Mouse (Mus musculus) stomach, embryonic 14.5 days (tissue): ENCODE data around the gene Rab26. TPM values are rescaled to one million over a fixed set of nuclear protein-coding genes. Genes with fewer than 3 reads are reported as not detected.

Experiments used
- ATAC-seq: fragments of 200-750 bp; cut with Nextera tagmentation; 2 replicates; pipeline ENCODE4 v1.8.0; 2017; ENCODE audit warnings: low read depth, moderate TSS enrichment; ENCODE audit not compliant: insufficient number of reproducible peaks, insufficient read depth, low FRiP score
- H3K27ac ChIP-seq: fragments of 300-500 bp; sonication (generic); 2 replicates; pipeline ENCODE4 v1.5.1; 2014; ENCODE audit warnings: mild to moderate bottlenecking, low read length, moderate library complexity, mixed read lengths
- H3K27me3 ChIP-seq: fragments of 300-500 bp; sonication (generic); 2 replicates; pipeline ENCODE4 v1.6.1; 2014; ENCODE audit warnings: low read length, control low read depth, mixed read lengths; ENCODE audit not compliant: control insufficient read depth, insufficient read depth
- H3K36me3 ChIP-seq: fragments of 300-500 bp; sonication (generic); 2 replicates; pipeline ENCODE4 v1.6.1; 2014; ENCODE audit warnings: mild to moderate bottlenecking, control low read depth, low read length, moderate library complexity, mixed read lengths; ENCODE audit not compliant: control insufficient read depth, insufficient read depth
- H3K4me1 ChIP-seq: fragments of 300-500 bp; sonication (generic); 2 replicates; pipeline ENCODE4 v1.6.1; 2014; ENCODE audit warnings: low read length, control low read depth, mixed read lengths; ENCODE audit not compliant: control insufficient read depth, insufficient read depth
- H3K4me2 ChIP-seq: fragments of 300-500 bp; sonication (generic); replicated peaks from 2 replicates; pipeline ENCODE4 v1.6.1; 2014; ENCODE audit warnings: low read depth, low read length, control low read depth
- H3K4me3 ChIP-seq: fragments of 300-500 bp; sonication (generic); 2 replicates; pipeline ENCODE4 v1.5.1; 2014; ENCODE audit warnings: low read depth, low read length, control low read depth
- H3K9ac ChIP-seq: fragments of 300-500 bp; sonication (generic); replicated peaks from 2 replicates; pipeline ENCODE4 v1.6.1; 2014; ENCODE audit warnings: low read depth, mild to moderate bottlenecking, control low read depth, low read length, moderate library complexity, mixed read lengths
- H3K9me3 ChIP-seq: fragments of 300-500 bp; sonication (generic); 2 replicates; pipeline ENCODE4 v1.6.1; 2016; ENCODE audit warnings: low read depth, low read length, control low read depth; ENCODE audit not compliant: control insufficient read depth
- WGBS: fragments of 180-500 bp; shearing (Covaris S2); extraction: QIAGEN DNeasy Blood & Tissue Kit; methylation state at CpG from one replicate; pipeline ENCODE4 v1.1.7; 2014; 5-methylcytosine and 5-hydroxymethylcytosine counted together
- polyA plus RNA-seq: library from polyadenylated mRNA; unstranded; fragments of >200 nt; fragmentation: Nextera tagmentation; extraction: Ambion mirVana; gene quantifications from 2 replicates; pipeline ENCODE4 v1.2.1, GENCODE M21; 2014

Rab26 gene
- polyA plus RNA-seq, 1 experiment from 2014 or later, result 3.2 TPM

- Histone ChIP-seq H3K36me3 (no peaks in the 10 kb centered on the region), H3K9ac (peak overlapping the region; percentile 93), H3K27me3 (no peaks in the 10 kb centered on the region), H3K4me1 (peaks cover 22% of the 10 kb centered on the region; the same call in 1 of the 2 replicates), H3K9me3 (no peaks in the 10 kb centered on the region), H3K4me3 (peak overlapping the region; percentile 90), H3K27ac (peak overlapping the region; percentile 96; the same call in 1 of the 2 replicates), H3K4me2 (peak overlapping the region; percentile 70)
- ATAC-seq, result no peak
- WGBS, result 47% methylated on average over 3 of the region's 3 CpGs
These were observed 17.0 kb upstream of the Rab26 start for GRCm38 (mm10) chr17:24551050-24551444.

GRCm38 (mm10) chr17:24550416-24551049, 16.5 kb upstream of the Rab26 start:
- Histone ChIP-seq H3K9me3 (no peaks in the 10 kb centered on the region), H3K4me2 (peak overlapping the region; percentile 70), H3K9ac (peak overlapping the region; percentile 93), H3K27me3 (no peaks in the 10 kb centered on the region), H3K4me3 (peak overlapping the region; percentile 90), H3K27ac (peak overlapping the region; percentile 96), H3K36me3 (no peaks in the 10 kb centered on the region), H3K4me1 (peaks cover 22% of the 10 kb centered on the region; the same call in 1 of the 2 replicates)
- ATAC-seq, result peak; percentile 68
- under 1% methylated on average over 44 of the region's 44 CpGs for WGBS

GRCm38 (mm10) chr17:24549618-24550415, 15.8 kb upstream of the Rab26 start, which contains the start of gene Pkd1:
TSS of gene Pkd1 (plus strand) at chr17:24549834.
- WGBS, result under 1% methylated on average over 72 of the region's 72 CpGs
- no peaks in the 10 kb centered on the region for H3K9me3 ChIP-seq
- no peaks in the 10 kb centered on the region for H3K27me3 ChIP-seq
- H3K4me1 ChIP-seq, result peaks cover 22% of the 10 kb centered on the region; the same call in 1 of the 2 replicates
- peak within 1 kb of the TSS; percentile 75 for H3K4me2 ChIP-seq
- ATAC-seq, result peak; percentile 94
- no peaks in the 10 kb centered on the region for H3K36me3 ChIP-seq
- H3K9ac ChIP-seq, result peak within 1 kb of the TSS; percentile 93
- peak within 1 kb of the TSS; percentile 90 for H3K4me3 ChIP-seq
- peak within 1 kb of the TSS; percentile 96 for H3K27ac ChIP-seq

- 1% methylated on average over 23 of the region's 23 CpGs for WGBS
- H3K27me3 ChIP-seq, result no peaks in the 10 kb centered on the region
- peak overlapping the region; percentile 66; the same call in 1 of the 2 replicates for H3K27ac ChIP-seq
- ATAC-seq, result peak; percentile 19
- peaks cover 22% of the 10 kb centered on the region; the same call in 1 of the 2 replicates for H3K4me1 ChIP-seq
- H3K36me3 ChIP-seq, result no peaks in the 10 kb centered on the region
- peak overlapping the region; percentile 90 for H3K4me3 ChIP-seq
- peak overlapping the region; percentile 41; the same call in 1 of the 2 replicates for H3K9ac ChIP-seq
- peak overlapping the region; percentile 75 for H3K4me2 ChIP-seq
- no peaks in the 10 kb centered on the region for H3K9me3 ChIP-seq
These were observed 15.1 kb upstream of the Rab26 start for GRCm38 (mm10) chr17:24548921-24549617.

- peaks cover 22% of the 10 kb centered on the region; the same call in 1 of the 2 replicates for H3K4me1 ChIP-seq
- no peak overlapping the region for H3K9ac ChIP-seq
- peak overlapping the region; percentile 75 for H3K4me2 ChIP-seq
- WGBS, result 32% methylated on average over 9 of the region's 9 CpGs
- H3K36me3 ChIP-seq, result no peaks in the 10 kb centered on the region
- no peaks in the 10 kb centered on the region for H3K9me3 ChIP-seq
- peak overlapping the region; percentile 66; the same call in 1 of the 2 replicates for H3K27ac ChIP-seq
- peak overlapping the region; percentile 90 for H3K4me3 ChIP-seq
- no peaks in the 10 kb centered on the region for H3K27me3 ChIP-seq
- no peak for ATAC-seq
These were observed 14.4 kb upstream of the Rab26 start for GRCm38 (mm10) chr17:24548435-24548834.

- no peak overlapping the region for H3K27ac ChIP-seq
- H3K36me3 ChIP-seq, result no peaks in the 10 kb centered on the region
- peaks cover 10% of the 10 kb centered on the region; the same call in 1 of the 2 replicates for H3K4me1 ChIP-seq
- ATAC-seq, result no peak
- H3K4me2 ChIP-seq, result no peak overlapping the region
- WGBS, result 66% methylated on average over 3 of the region's 3 CpGs
- H3K4me3 ChIP-seq, result no peak overlapping the region
- no peaks in the 10 kb centered on the region for H3K9me3 ChIP-seq
- H3K9ac ChIP-seq, result no peak overlapping the region
- H3K27me3 ChIP-seq, result no peaks in the 10 kb centered on the region
These were observed 12.2 kb upstream of the Rab26 start for GRCm38 (mm10) chr17:24546234-24546633.

GRCm38 (mm10) chr17:24545247-24545646, 11.2 kb upstream of the Rab26 start:
- no peak overlapping the region for H3K4me2 ChIP-seq
- no peaks in the 10 kb centered on the region for H3K36me3 ChIP-seq
- peaks cover 7% of the 10 kb centered on the region; the same call in 1 of the 2 replicates for H3K4me1 ChIP-seq
- WGBS, result 81% methylated on average over 2 of the region's 2 CpGs
- no peak overlapping the region for H3K4me3 ChIP-seq
- H3K9me3 ChIP-seq, result no peaks in the 10 kb centered on the region
- H3K27me3 ChIP-seq, result no peaks in the 10 kb centered on the region
- no peak overlapping the region for H3K9ac ChIP-seq
- no peak for ATAC-seq
- no peak overlapping the region for H3K27ac ChIP-seq

- 19% methylated on average over 12 of the region's 12 CpGs for WGBS
- Histone ChIP-seq H3K4me3 (no peak overlapping the region), H3K4me2 (no peak overlapping the region), H3K27ac (no peak overlapping the region), H3K4me1 (peaks cover 7% of the 10 kb centered on the region; the same call in 1 of the 2 replicates), H3K27me3 (no peaks in the 10 kb centered on the region), H3K36me3 (no peaks in the 10 kb centered on the region), H3K9ac (no peak overlapping the region), H3K9me3 (no peaks in the 10 kb centered on the region)
- no peak for ATAC-seq
These were observed 10.6 kb upstream of the Rab26 start for GRCm38 (mm10) chr17:24544613-24545012.
